Mouse (Mus musculus): ENCODE data around the gene Fgd3. TPM values are rescaled to one million over a fixed set of nuclear protein-coding genes. Genes with fewer than 3 reads are reported as not detected.
A peak's percentile ranks its signal among the peaks of the same experiment; 100 is the strongest.

Fgd3 gene
- polyA plus RNA-seq, 1 experiment from 2014 or later = 1.4 TPM

GRCm38 (mm10) chr13:49249634-49250033 is 70.5 kb downstream of the Fgd3 start:
- Histone ChIP-seq H3K4me1 (replicated peaks) (peaks cover 11% of the 10 kb centered on the region), H3K4me3 (no peak overlapping the region), H3K9me3 (no peaks in the 10 kb centered on the region), H3K9ac (no peak overlapping the region), H3K27ac (no peak overlapping the region), H3K27me3 (peaks cover 44% of the 10 kb centered on the region), H3K36me3 (no peaks in the 10 kb centered on the region), H3K4me2 (no peak overlapping the region)
- 67% methylated on average over 2 of the region's 2 CpGs for WGBS
- ATAC-seq (ENCODE audit: low FRiP score) = 0 out of 2 replicates have a peak, but pooled peaks have one; percentile 29

DNA sequence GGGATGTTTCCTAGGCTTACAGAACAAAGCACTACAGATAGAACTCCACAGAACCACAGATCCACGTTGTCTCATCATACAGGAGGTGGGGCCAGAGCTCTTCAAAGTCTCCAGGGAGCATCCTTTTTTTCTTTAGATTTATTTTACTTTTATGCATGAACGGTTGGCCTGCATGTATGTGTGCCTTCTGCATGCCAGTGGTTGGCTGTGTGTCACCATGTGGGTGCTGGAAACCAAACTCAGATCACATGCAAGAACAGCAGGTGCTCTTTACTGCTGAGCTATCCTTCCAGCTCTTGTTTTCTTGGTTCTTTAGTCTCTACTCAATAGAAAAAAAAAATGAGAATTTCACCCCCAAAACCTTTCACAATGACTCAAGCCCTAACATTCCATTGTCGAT is 71.2 kb downstream of the Fgd3 start:
- Histone ChIP-seq H3K36me3 (no peaks in the 10 kb centered on the region), H3K4me1 (replicated peaks) (peaks cover 11% of the 10 kb centered on the region), H3K9ac (no peak overlapping the region), H3K9me3 (no peaks in the 10 kb centered on the region), H3K27ac (no peak overlapping the region), H3K4me3 (no peak overlapping the region), H3K4me2 (no peak overlapping the region), H3K27me3 (peaks cover 44% of the 10 kb centered on the region)
- 65% methylated on average over 3 of the region's 3 CpGs for WGBS
- ATAC-seq (ENCODE audit: low FRiP score) = no peak

DNA sequence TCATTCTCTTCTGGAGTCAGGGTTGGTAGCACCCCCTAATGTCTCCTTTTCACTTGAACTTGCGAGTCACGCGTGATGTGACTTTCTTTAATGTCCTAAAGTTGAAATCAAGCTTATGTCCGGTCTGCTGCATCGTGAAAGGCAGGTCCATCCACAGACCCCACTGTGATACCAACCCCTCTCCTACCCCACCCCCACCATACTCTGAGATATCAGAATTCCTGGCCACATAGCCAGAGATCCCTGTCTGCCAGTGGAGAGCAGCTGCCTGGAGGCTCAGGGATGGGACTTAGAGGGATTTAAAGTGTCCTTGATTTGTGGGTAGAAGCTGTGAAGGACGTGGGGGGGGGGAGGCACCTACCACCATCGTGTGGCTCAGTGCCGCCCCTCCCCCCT is 71.6 kb downstream of the Fgd3 start, which contains the start of gene Susd3:
Gene Susd3 (minus strand): TSS at position 240 of the 396 bp plus-strand sequence.
- H3K4me3 ChIP-seq = peak within 1 kb of the TSS; percentile 37
- peak within 1 kb of the TSS; percentile 24; the same call in 1 of the 2 replicates for H3K9ac ChIP-seq
- peak; percentile 57; the same call in 1 of the 2 replicates for ATAC-seq (ENCODE audit: low FRiP score)
- H3K4me2 ChIP-seq = peak within 1 kb of the TSS; percentile 58
- H3K4me1 ChIP-seq (replicated peaks) = peaks cover 11% of the 10 kb centered on the region
- peaks cover 44% of the 10 kb centered on the region for H3K27me3 ChIP-seq
- 15% methylated on average over 8 of the region's 8 CpGs for WGBS
- H3K9me3 ChIP-seq = no peaks in the 10 kb centered on the region
- no peaks in the 10 kb centered on the region for H3K36me3 ChIP-seq
- no peak within 1 kb of the TSS for H3K27ac ChIP-seq

DNA sequence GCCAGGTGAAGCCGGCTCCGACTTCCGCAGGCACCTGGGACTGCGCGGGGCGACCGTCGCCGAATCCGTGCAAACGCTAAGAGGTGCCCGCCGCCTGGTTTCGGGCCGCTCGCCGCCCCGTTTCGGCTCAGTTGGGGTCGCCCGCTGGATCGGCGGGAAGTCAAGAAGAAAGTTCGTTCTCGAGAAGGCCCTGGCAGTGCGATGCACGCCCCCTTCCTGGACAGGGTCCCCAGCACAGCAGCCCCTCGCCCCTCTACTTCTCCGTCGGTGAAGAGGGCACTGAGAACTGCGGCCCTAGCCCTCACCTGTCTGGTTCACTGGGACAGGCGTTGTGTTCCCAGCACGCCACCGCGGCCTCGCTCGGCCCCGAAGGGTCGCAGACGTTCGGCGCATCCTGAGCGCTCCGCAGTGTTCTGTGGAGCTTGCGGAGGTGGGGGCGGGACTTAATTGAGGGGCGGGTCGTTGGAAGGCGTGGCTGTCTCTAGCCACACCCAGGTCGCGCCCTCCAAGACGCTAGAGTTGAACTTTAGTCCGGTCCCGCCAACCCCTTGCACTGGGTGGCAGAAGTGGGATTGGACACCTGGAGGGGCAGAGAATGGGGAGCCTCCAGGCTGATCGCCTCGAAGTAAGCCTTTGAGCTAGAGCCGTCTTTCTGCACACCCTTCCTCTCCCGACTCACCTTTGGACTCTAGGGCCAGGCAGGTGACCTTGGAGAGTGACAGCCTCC is 72.2 kb downstream of the Fgd3 start:
- peaks cover 44% of the 10 kb centered on the region for H3K27me3 ChIP-seq
- peak overlapping the region; percentile 24; the same call in 1 of the 2 replicates for H3K9ac ChIP-seq
- H3K4me1 ChIP-seq (replicated peaks) = peaks cover 11% of the 10 kb centered on the region
- peak overlapping the region; percentile 37 for H3K4me3 ChIP-seq
- no peaks in the 10 kb centered on the region for H3K36me3 ChIP-seq
- H3K4me2 ChIP-seq = peak overlapping the region; percentile 58
- H3K9me3 ChIP-seq = no peaks in the 10 kb centered on the region
- H3K27ac ChIP-seq = no peak overlapping the region
- peak; percentile 50 for ATAC-seq (ENCODE audit: low FRiP score)
- 2% methylated on average over 58 of the region's 58 CpGs for WGBS

DNA sequence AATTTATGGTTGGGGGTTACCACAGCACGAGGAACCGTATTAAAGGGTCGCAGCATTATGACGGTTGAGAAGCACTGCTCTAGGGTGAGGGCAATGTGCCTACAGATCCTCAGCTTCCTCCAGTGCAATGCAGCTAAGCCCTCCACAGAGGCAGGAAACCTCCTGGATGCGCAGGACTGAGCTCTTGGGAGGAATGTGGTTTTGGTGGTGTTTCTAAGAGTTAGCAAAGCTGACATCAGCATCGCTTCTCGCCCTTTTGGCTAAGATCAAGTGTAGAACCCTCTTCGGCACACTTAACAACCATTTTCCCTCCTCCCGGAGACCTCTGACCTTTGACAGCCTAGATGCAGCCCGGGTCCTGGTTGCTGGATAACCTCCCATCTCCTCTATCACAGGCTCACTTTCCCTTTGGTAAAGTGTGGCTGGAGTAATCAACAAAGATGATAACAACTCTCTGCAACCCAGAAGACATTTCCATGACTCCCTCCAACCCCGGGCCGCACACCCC is 72.8 kb downstream of the Fgd3 start:
- Histone ChIP-seq H3K4me2 (peak overlapping the region; percentile 58), H3K27ac (no peak overlapping the region), H3K4me1 (replicated peaks) (peaks cover 11% of the 10 kb centered on the region), H3K9ac (no peak overlapping the region), H3K9me3 (no peaks in the 10 kb centered on the region), H3K27me3 (peaks cover 47% of the 10 kb centered on the region), H3K4me3 (peak overlapping the region; percentile 37), H3K36me3 (no peaks in the 10 kb centered on the region)
- 35% methylated on average over 12 of the region's 12 CpGs for WGBS
- ATAC-seq (ENCODE audit: low FRiP score) = no peak

GRCm38 (mm10) chr13:49246626-49247025 is 73.5 kb downstream of the Fgd3 start:
- no peak overlapping the region for H3K4me2 ChIP-seq
- peaks cover 11% of the 10 kb centered on the region for H3K4me1 ChIP-seq (replicated peaks)
- no peak overlapping the region for H3K9ac ChIP-seq
- 64% methylated on average over 2 of the region's 2 CpGs for WGBS
- no peak overlapping the region for H3K27ac ChIP-seq
- H3K27me3 ChIP-seq = peaks cover 48% of the 10 kb centered on the region
- no peaks in the 10 kb centered on the region for H3K9me3 ChIP-seq
- no peak overlapping the region for H3K4me3 ChIP-seq
- H3K36me3 ChIP-seq = no peaks in the 10 kb centered on the region
- ATAC-seq (ENCODE audit: low FRiP score) = no peak

GRCm38 (mm10) chr13:49246011-49246410 is 74.1 kb downstream of the Fgd3 start:
- H3K9me3 ChIP-seq = no peaks in the 10 kb centered on the region
- no peak for ATAC-seq (ENCODE audit: low FRiP score)
- H3K4me1 ChIP-seq (replicated peaks) = peaks cover 11% of the 10 kb centered on the region
- peaks cover 48% of the 10 kb centered on the region for H3K27me3 ChIP-seq
- 82% methylated on average over 3 of the region's 3 CpGs for WGBS
- H3K9ac ChIP-seq = no peak overlapping the region
- H3K27ac ChIP-seq = no peak overlapping the region
- no peak overlapping the region for H3K4me2 ChIP-seq
- H3K36me3 ChIP-seq = no peaks in the 10 kb centered on the region
- H3K4me3 ChIP-seq = no peak overlapping the region

GRCm38 (mm10) chr13:49245251-49245650 is 74.9 kb downstream of the Fgd3 start:
- Histone ChIP-seq H3K9ac (no peak overlapping the region), H3K27ac (no peak overlapping the region), H3K27me3 (peaks cover 48% of the 10 kb centered on the region), H3K4me1 (replicated peaks) (peaks cover 11% of the 10 kb centered on the region), H3K4me2 (no peak overlapping the region), H3K36me3 (no peaks in the 10 kb centered on the region), H3K9me3 (no peaks in the 10 kb centered on the region), H3K4me3 (no peak overlapping the region)
- ATAC-seq (ENCODE audit: low FRiP score) = no peak
- WGBS = 61% methylated on average over 4 of the region's 4 CpGs

DNA sequence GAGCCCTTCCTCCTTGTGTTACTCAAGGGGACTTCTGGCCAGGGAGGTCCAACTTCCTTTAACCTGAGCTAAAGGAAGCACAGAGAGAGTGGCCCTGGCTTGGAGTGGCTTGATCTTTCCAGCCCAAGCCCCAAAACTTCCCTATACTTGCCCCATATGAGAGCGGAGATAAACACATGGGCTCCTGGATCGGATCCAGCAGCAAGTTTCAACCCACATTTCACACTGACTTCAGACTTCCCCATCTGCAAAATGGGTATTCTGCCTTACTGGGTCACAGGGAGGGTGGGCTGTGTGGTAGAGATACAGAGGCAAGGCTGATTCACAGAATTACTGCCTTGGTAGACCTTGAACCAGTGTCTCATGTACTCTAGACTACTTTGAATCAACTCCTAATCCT is 76.6 kb downstream of the Fgd3 start:
- no peak for ATAC-seq (ENCODE audit: low FRiP score)
- H3K4me2 ChIP-seq = no peak overlapping the region
- peaks cover 38% of the 10 kb centered on the region for H3K27me3 ChIP-seq
- no peaks in the 10 kb centered on the region for H3K36me3 ChIP-seq
- no peak overlapping the region for H3K4me3 ChIP-seq
- WGBS = 95% methylated on average over 2 of the region's 2 CpGs
- H3K27ac ChIP-seq = no peak overlapping the region
- H3K9ac ChIP-seq = no peak overlapping the region
- no peaks in the 10 kb centered on the region for H3K9me3 ChIP-seq
- H3K4me1 ChIP-seq (replicated peaks) = peaks cover 11% of the 10 kb centered on the region

DNA sequence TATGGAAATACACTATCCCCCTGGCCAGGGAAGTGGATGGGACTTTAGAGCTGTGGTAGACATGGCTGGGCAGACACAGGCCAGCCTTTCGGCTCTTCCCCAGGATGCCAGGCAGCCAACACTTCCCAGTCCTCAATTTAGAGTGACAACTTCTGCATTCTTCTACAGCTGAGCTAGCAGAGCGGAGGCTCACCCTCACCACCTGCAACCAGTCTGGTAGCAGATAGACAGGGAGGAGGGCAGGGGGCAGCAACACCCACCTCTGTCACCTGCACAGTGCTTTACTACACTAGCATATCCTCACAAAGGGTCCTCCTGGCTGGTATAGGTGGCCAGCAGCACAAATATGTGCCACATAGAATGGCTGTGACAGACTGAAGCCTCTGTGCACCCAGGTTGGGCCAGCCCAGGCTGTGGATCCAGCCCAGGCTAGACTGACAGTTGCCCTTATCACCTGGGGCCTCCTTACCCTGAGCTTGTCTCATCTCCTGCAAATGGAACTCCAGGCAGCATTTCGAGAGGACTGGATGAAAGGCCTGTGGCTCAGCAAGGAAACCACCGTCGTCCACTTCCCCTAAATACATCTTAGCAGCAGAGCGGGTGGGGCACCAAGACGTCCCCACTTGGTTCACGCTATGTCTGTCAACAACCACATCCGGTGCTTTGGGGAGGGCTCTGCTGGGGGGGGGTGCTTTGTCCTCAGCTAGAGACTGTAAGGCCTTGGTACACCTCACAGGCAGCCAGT is 77.6 kb downstream of the Fgd3 start:
- ATAC-seq (ENCODE audit: low FRiP score) = no peak
- no peaks in the 10 kb centered on the region for H3K36me3 ChIP-seq

GRCm38 (mm10) chr13:49238737-49239136 is 81.4 kb downstream of the Fgd3 start:
- 95% methylated on average over 8 of the region's 8 CpGs for WGBS
- no peak overlapping the region for H3K27ac ChIP-seq
- no peaks in the 10 kb centered on the region for H3K36me3 ChIP-seq
- no peak overlapping the region for H3K9ac ChIP-seq
- H3K27me3 ChIP-seq = 0 out of 2 replicates have a peak, but pooled peaks cover 4% of the 10 kb centered on the region
- H3K4me3 ChIP-seq = no peak overlapping the region
- H3K9me3 ChIP-seq = no peaks in the 10 kb centered on the region
- no peak for ATAC-seq (ENCODE audit: low FRiP score)
- H3K4me1 ChIP-seq (replicated peaks) = no peaks in the 10 kb centered on the region
- H3K4me2 ChIP-seq = no peak overlapping the region

More for the DNA sequence above, 77.6 kb downstream of the Fgd3 start:
- Histone ChIP-seq H3K4me3 (no peak overlapping the region), H3K9ac (no peak overlapping the region), H3K4me1 (replicated peaks) (peaks cover 2% of the 10 kb centered on the region), H3K4me2 (no peak overlapping the region), H3K27me3 (peaks cover 28% of the 10 kb centered on the region), H3K9me3 (no peaks in the 10 kb centered on the region), H3K27ac (no peak overlapping the region)
- WGBS = 73% methylated on average over 9 of the region's 9 CpGs

DNA sequence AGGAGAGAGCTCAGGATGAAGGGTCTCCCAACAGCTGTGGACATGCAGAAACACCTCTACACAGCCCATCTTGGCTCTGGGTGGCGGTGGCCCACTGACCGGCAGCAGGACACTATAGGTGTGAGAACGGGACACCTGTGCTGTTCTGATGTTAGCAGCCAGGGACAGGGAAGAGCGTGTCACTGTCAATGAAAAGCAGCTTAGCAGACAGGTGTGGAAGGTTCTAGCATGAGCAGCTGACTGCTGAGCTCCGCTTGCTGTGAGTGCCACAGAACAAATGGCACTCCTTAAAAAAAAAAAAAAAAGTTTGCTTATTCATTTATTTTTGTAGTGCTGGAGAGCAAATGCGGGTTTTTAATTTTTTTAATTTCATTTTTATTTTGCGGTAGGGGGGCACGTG is 82.5 kb downstream of the Fgd3 start:
- ATAC-seq (ENCODE audit: low FRiP score) = no peak
- no peaks in the 10 kb centered on the region for H3K36me3 ChIP-seq
- H3K4me1 ChIP-seq (replicated peaks) = no peaks in the 10 kb centered on the region
- H3K27ac ChIP-seq = no peak overlapping the region
- no peaks in the 10 kb centered on the region for H3K9me3 ChIP-seq
- WGBS = 91% methylated on average over 8 of the region's 8 CpGs
- no peak overlapping the region for H3K4me3 ChIP-seq
- H3K4me2 ChIP-seq = no peak overlapping the region
- no peak overlapping the region for H3K9ac ChIP-seq
- H3K27me3 ChIP-seq = 0 out of 2 replicates have a peak, but pooled peaks cover 4% of the 10 kb centered on the region
